Mouse (Mus musculus): ENCODE measurements around the gene 1700069L16Rik. TPM values are rescaled to one million over a fixed set of nuclear protein-coding genes. Genes with fewer than 3 reads are reported as not detected.

Gene 1700069L16Rik
- polyA plus RNA-seq, 2 experiments: not detected

DNA sequence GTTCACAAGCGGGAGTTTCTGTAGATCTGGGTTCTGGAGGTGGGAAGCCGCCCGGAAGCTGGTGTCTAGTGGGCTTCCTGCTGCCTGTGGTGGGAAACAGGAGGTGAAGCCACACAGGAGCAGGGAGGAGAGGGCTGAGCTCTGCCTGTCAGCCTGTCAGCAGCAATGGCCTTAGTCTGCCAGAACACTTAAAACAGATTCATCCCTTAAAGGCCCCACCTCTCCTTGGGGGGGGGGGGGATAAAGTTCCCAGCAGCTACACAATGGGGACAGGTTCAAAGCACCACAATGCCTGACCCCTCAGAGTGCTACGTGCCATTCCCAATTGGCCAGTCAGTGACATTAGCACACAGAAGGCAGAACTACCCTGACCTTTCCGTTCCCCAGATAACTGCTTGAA, 72.4 kb downstream of the 1700069L16Rik start:
- H3K9me3 ChIP-seq (ENCODE audit: control insufficient read depth, low read length): no peaks in the 10 kb centered on the region
- no peaks in the 10 kb centered on the region for H3K36me3 ChIP-seq (replicated peaks; ENCODE audit: control insufficient read depth, insufficient read depth, low read depth)
- H3K4me2 ChIP-seq (ENCODE audit: low read depth): no peak overlapping the region
- ATAC-seq (ENCODE audit: insufficient read depth) (no peak), DNase-seq (ENCODE audit: low read depth in 3 of 3, low spot score in 3 of 3) (no peak)
- WGBS (ENCODE audit: insufficient replicate concordance): 5% methylated on average over 5 of the region's 5 CpGs
- H3K4me1 ChIP-seq (replicated peaks; ENCODE audit: control insufficient read depth in 2 of 2, insufficient read depth in 2 of 2, low read length in 1 of 2): no peaks in the 10 kb centered on the region
- no peak overlapping the region for H3K9ac ChIP-seq (replicated peaks)
- no peaks in the 10 kb centered on the region; the same call in 1 of the 2 replicates for H3K27me3 ChIP-seq (ENCODE audit: control insufficient read depth, insufficient read depth, low read length)
- no peak overlapping the region for H3K4me3 ChIP-seq (ENCODE audit: insufficient read depth in 1 of 2, low read depth in 2 of 2, low read length in 2 of 2)
- TF ChIP-seq EP300 (IDR thresholded peaks at IDR 0.05; ENCODE audit: low read depth) (no peak), CTCF (IDR thresholded peaks at IDR 0.05; ENCODE audit: low read depth) (no peak)
- H3K27ac ChIP-seq: no peak overlapping the region

DNA sequence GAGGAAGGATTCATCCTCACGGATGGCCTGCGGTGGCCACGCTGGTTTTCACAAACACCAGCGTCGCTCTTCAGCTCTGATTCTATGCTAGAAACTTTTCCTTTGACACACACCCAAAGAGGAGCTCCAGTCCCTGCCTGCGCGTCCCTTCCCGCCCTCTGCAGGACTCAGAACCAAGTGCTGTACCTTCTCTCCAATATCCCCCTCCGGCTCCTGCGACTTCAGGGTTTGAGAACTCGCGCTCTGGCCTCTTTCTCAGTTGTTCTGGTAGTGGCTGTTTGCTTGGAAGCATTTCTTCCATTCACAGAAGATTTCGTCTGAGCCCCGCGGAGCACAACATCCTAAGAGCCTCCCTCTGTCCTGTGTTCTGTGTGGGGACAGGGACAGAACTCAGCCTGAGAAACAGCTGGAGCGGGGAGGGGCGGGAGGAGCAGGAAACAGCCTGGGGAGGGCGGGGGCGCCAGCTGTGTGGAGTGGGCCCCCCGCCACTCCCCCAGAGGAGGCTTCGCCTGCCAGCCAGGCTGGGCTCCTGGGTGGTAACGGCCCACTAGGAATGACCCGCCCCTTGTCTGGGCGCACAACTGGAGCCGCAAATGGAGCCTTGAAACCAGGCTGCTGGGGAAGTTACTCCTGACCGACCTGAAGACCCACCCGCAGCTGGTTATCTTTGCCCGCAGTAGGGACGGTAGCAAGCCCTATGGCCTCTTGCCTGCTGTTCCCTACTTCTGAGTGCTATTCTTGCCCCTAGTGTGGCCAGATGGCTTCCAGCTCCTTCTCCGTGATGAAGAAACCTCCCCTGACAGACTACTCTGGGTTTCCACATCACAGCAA, 74.3 kb downstream of the 1700069L16Rik start, which contains the start of gene Cmklr1:
Gene Cmklr1 (minus strand): TSS at position 392 of the 831 bp plus-strand sequence.
- Histone ChIP-seq H3K4me2 (ENCODE audit: low read depth) (no peak within 1 kb of the TSS), H3K9me3 (ENCODE audit: control insufficient read depth, low read length) (no peaks in the 10 kb centered on the region), H3K9ac (replicated peaks) (no peak within 1 kb of the TSS), H3K4me1 (replicated peaks; ENCODE audit: control insufficient read depth in 2 of 2, insufficient read depth in 2 of 2, low read length in 1 of 2) (no peaks in the 10 kb centered on the region), H3K27ac (no peak within 1 kb of the TSS), H3K36me3 (replicated peaks; ENCODE audit: control insufficient read depth, insufficient read depth, low read depth) (no peaks in the 10 kb centered on the region), H3K27me3 (ENCODE audit: control insufficient read depth, insufficient read depth, low read length) (no peaks in the 10 kb centered on the region; the same call in 1 of the 2 replicates), H3K4me3 (ENCODE audit: insufficient read depth in 1 of 2, low read depth in 2 of 2, low read length in 2 of 2) (no peak within 1 kb of the TSS)
- TF ChIP-seq EP300 (IDR thresholded peaks at IDR 0.05; ENCODE audit: low read depth) (no peak), CTCF (IDR thresholded peaks at IDR 0.05; ENCODE audit: low read depth) (no peak)
- DNase-seq (ENCODE audit: low read depth in 3 of 3, low spot score in 3 of 3) (no peak), ATAC-seq (ENCODE audit: insufficient read depth) (no peak)
- WGBS (ENCODE audit: insufficient replicate concordance): 6% methylated on average over 28 of the region's 30 CpGs

DNA sequence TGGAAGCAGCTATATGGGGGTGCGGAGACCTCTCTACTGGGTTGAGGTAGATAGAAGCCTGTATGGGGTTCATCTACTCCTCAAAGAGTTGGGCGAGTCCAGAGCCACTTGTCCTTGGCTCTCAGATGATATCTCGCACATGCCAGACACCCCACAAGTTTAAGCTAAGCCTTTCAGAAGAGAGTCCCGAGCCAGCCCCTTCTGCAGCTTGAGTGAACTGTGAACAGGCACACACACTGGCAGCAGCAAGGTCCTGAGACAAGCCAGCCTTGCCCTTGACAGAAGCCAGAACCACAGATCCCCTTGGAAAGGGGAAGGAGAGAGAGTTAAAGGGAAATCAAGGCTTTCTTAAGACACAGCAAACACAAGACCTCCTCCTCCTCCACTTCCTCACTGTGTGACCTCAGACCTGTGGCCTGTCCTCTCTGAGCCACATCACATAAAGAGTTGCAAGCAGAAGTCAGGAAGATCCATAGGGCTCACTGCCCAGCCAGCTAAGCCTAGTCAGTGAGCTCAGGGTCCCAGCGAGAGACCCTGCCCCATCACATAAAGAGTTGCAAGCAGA, 75.8 kb downstream of the 1700069L16Rik start:
- Histone ChIP-seq H3K4me2 (ENCODE audit: low read depth) (no peak overlapping the region), H3K27me3 (ENCODE audit: control insufficient read depth, insufficient read depth, low read length) (no peaks in the 10 kb centered on the region; the same call in 1 of the 2 replicates), H3K27ac (no peak overlapping the region), H3K4me1 (replicated peaks; ENCODE audit: control insufficient read depth in 2 of 2, insufficient read depth in 2 of 2, low read length in 1 of 2) (no peaks in the 10 kb centered on the region), H3K9me3 (ENCODE audit: control insufficient read depth, low read length) (no peaks in the 10 kb centered on the region), H3K4me3 (ENCODE audit: insufficient read depth in 1 of 2, low read depth in 2 of 2, low read length in 2 of 2) (no peak overlapping the region), H3K36me3 (replicated peaks; ENCODE audit: control insufficient read depth, insufficient read depth, low read depth) (no peaks in the 10 kb centered on the region), H3K9ac (replicated peaks) (no peak overlapping the region)
- DNase-seq (ENCODE audit: low read depth in 3 of 3, low spot score in 3 of 3): no peak
- WGBS (ENCODE audit: insufficient replicate concordance): 37% methylated on average over 5 of the region's 5 CpGs
- TF ChIP-seq EP300 (IDR thresholded peaks at IDR 0.05; ENCODE audit: low read depth): no peak
- TF ChIP-seq CTCF (IDR thresholded peaks at IDR 0.05; ENCODE audit: low read depth): no peak
- no peak for ATAC-seq (ENCODE audit: insufficient read depth)

DNA sequence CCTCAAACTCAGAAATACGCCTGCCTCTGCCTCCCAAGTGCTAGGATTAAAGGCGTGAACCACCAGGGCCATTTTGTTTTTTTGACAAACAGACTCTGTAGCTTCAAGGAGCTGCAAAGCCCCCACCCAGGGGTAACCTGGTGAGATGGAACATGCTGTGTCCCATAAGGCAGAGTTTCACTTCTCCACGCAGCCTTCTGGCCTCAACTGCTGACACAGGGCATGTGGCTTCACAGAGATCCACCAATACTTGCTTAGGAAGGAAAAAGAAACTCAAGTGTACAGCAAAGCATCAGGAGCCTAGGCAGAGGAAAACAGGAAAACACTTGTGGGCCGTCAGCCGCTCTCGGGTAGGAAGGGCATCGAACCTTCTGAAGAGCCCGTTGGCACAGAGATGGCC, 77.4 kb downstream of the 1700069L16Rik start:
- Histone ChIP-seq H3K9ac (replicated peaks) (no peak overlapping the region), H3K4me3 (ENCODE audit: insufficient read depth in 1 of 2, low read depth in 2 of 2, low read length in 2 of 2) (no peak overlapping the region), H3K4me1 (replicated peaks; ENCODE audit: control insufficient read depth in 2 of 2, insufficient read depth in 2 of 2, low read length in 1 of 2) (no peaks in the 10 kb centered on the region), H3K4me2 (ENCODE audit: low read depth) (no peak overlapping the region), H3K36me3 (replicated peaks; ENCODE audit: control insufficient read depth, insufficient read depth, low read depth) (no peaks in the 10 kb centered on the region), H3K27ac (no peak overlapping the region), H3K9me3 (ENCODE audit: control insufficient read depth, low read length) (no peaks in the 10 kb centered on the region), H3K27me3 (ENCODE audit: control insufficient read depth, insufficient read depth, low read length) (no peaks in the 10 kb centered on the region; the same call in 1 of the 2 replicates)
- ATAC-seq (ENCODE audit: insufficient read depth): no peak
- no peak for TF ChIP-seq CTCF (IDR thresholded peaks at IDR 0.05; ENCODE audit: low read depth)
- no peak for TF ChIP-seq EP300 (IDR thresholded peaks at IDR 0.05; ENCODE audit: low read depth)
- DNase-seq (ENCODE audit: low read depth in 3 of 3, low spot score in 3 of 3): no peak
- 68% methylated on average over 8 of the region's 8 CpGs for WGBS (ENCODE audit: insufficient replicate concordance)

DNA sequence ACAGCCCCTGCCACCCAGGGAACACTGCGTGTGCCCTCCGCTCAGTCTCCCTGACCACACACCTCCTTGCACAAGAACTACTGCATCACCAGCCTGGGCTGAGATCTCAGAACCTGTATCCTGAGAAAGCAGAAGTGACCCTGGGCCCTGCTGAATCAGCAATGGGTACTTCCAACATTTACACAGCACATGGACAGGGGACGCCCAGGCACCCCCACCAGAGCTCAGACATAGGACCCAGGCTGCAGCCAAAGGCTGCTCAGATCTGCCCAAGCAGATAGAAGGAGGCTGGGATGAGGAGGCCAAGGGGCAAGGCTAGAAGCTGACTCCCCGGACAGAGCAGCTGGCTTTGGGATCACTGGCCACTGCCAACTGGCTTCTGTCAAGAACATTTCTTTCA, 80.1 kb downstream of the 1700069L16Rik start:
- Histone ChIP-seq H3K4me3 (ENCODE audit: insufficient read depth in 1 of 2, low read depth in 2 of 2, low read length in 2 of 2) (no peak overlapping the region), H3K27ac (no peak overlapping the region), H3K4me1 (replicated peaks; ENCODE audit: control insufficient read depth in 2 of 2, insufficient read depth in 2 of 2, low read length in 1 of 2) (no peaks in the 10 kb centered on the region), H3K9ac (replicated peaks) (no peak overlapping the region), H3K27me3 (ENCODE audit: control insufficient read depth, insufficient read depth, low read length) (no peaks in the 10 kb centered on the region), H3K36me3 (replicated peaks; ENCODE audit: control insufficient read depth, insufficient read depth, low read depth) (no peaks in the 10 kb centered on the region), H3K4me2 (ENCODE audit: low read depth) (no peak overlapping the region), H3K9me3 (ENCODE audit: control insufficient read depth, low read length) (no peaks in the 10 kb centered on the region)
- no peak for TF ChIP-seq CTCF (IDR thresholded peaks at IDR 0.05; ENCODE audit: low read depth)
- TF ChIP-seq EP300 (IDR thresholded peaks at IDR 0.05; ENCODE audit: low read depth): no peak
- 39% methylated on average over 4 of the region's 4 CpGs for WGBS (ENCODE audit: insufficient replicate concordance)
- ATAC-seq (ENCODE audit: insufficient read depth) (no peak), DNase-seq (ENCODE audit: low read depth in 3 of 3, low spot score in 3 of 3) (no peak)
